Mouse (Mus musculus): ENCODE results near the gene Olfr1018. TPM values are rescaled to one million over a fixed set of nuclear protein-coding genes. Genes with fewer than 3 reads are reported as not detected.

Olfr1018 gene
- not detected in 2 replicates for polyA plus RNA-seq (2015; fragmentation: Nextera tagmentation; extraction: Ambion mirVana)

GRCm38 (mm10) chr2:85818179-85818578 is at the start of gene Olfr1018:
Gene Olfr1018 (plus strand): TSS chr2:85818479.
- no peak within 1 kb of the TSS for H3K4me3 ChIP-seq
- H3K4me2 ChIP-seq, result no peak within 1 kb of the TSS
- no peaks in the 10 kb centered on the region for H3K27me3 ChIP-seq (replicated peaks)
- ATAC-seq (ENCODE audit: extremely low read depth, insufficient number of reproducible peaks, low FRiP score, low TSS enrichment), result no peak
- no peak within 1 kb of the TSS for H3K27ac ChIP-seq (replicated peaks)
- H3K36me3 ChIP-seq, result no peaks in the 10 kb centered on the region
- no peaks in the 10 kb centered on the region for H3K4me1 ChIP-seq
- no peaks in the 10 kb centered on the region for H3K9me3 ChIP-seq
- no peak within 1 kb of the TSS for H3K9ac ChIP-seq

DNA sequence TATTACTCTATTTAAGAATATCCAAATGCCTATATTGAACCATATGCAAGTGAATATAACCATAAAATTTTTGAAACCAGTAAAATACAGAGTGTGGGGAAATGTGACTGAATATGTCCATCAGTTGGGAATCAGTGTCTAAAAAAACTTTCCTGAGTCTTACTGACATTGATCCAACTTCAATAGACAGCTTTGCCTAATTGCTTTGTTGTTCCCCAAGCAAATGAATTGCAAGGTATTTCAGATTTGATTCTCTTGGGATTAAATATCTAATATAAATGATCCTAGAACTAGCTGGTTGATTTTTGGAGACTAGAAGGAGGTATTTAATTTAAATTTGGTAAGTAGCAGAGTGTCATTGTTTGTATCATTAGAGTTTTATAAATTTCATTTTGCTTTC is 45.9 kb upstream of the Olfr1018 start, which contains the start of gene Olfr1014:
Gene Olfr1014, plus strand, starts transcription at position 301 of the 400 bp plus-strand sequence.
- Histone ChIP-seq H3K9me3 (no peaks in the 10 kb centered on the region), H3K4me2 (no peak within 1 kb of the TSS), H3K27ac (replicated peaks) (no peak within 1 kb of the TSS), H3K9ac (no peak within 1 kb of the TSS), H3K36me3 (no peaks in the 10 kb centered on the region), H3K4me1 (no peaks in the 10 kb centered on the region), H3K4me3 (no peak within 1 kb of the TSS), H3K27me3 (replicated peaks) (no peaks in the 10 kb centered on the region)
- ATAC-seq (ENCODE audit: extremely low read depth, insufficient number of reproducible peaks, low FRiP score, low TSS enrichment), result no peak

DNA sequence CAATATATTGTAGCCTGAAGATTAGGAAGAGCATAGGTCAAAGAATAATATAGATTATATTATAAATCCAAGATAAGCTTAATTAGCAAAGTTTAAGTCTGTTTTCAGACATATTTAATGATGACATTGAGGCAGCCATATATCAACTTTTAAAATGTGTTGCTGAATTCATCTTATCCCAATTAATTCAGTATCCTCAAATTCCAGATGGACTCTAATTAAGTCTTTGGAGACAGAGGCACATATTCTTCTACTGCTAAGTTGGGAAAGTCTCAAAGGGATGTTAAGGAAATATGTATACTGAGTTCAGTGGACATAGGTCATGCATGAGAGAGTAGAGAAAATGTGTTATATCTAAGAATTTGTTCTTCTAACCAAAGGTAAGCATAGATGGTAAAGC is 36.6 kb upstream of the Olfr1018 start, which contains the start of gene Olfr1015:
Gene Olfr1015, plus strand, starts transcription at position 301 of the 400 bp plus-strand sequence.
- H3K4me2 ChIP-seq, result no peak within 1 kb of the TSS
- H3K27me3 ChIP-seq (replicated peaks), result no peaks in the 10 kb centered on the region
- H3K9ac ChIP-seq, result no peak within 1 kb of the TSS
- no peak for ATAC-seq (ENCODE audit: extremely low read depth, insufficient number of reproducible peaks, low FRiP score, low TSS enrichment)
- H3K4me1 ChIP-seq, result no peaks in the 10 kb centered on the region
- no peak within 1 kb of the TSS for H3K4me3 ChIP-seq
- no peaks in the 10 kb centered on the region for H3K9me3 ChIP-seq
- no peaks in the 10 kb centered on the region for H3K36me3 ChIP-seq
- H3K27ac ChIP-seq (replicated peaks), result no peak within 1 kb of the TSS

GRCm38 (mm10) chr2:85792331-85792730 is 25.9 kb upstream of the Olfr1018 start:
- no peak overlapping the region for H3K27ac ChIP-seq (replicated peaks)
- H3K4me2 ChIP-seq, result no peak overlapping the region
- no peak for ATAC-seq (ENCODE audit: extremely low read depth, insufficient number of reproducible peaks, low FRiP score, low TSS enrichment)
- H3K27me3 ChIP-seq (replicated peaks), result no peaks in the 10 kb centered on the region
- 0 out of 2 replicates have a peak, but pooled peaks cover 4% of the 10 kb centered on the region for H3K9me3 ChIP-seq
- H3K9ac ChIP-seq, result no peak overlapping the region
- 51% methylated on average over 2 of the region's 2 CpGs for WGBS
- H3K36me3 ChIP-seq, result no peaks in the 10 kb centered on the region
- H3K4me1 ChIP-seq, result no peaks in the 10 kb centered on the region
- H3K4me3 ChIP-seq, result no peak overlapping the region

GRCm38 (mm10) chr2:85802444-85802843 is 15.8 kb upstream of the Olfr1018 start, which contains the start of gene Olfr1016:
Gene Olfr1016 (minus strand): TSS chr2:85802544.
- Histone ChIP-seq H3K4me3 (no peak within 1 kb of the TSS), H3K27me3 (replicated peaks) (no peaks in the 10 kb centered on the region), H3K4me2 (no peak within 1 kb of the TSS), H3K27ac (replicated peaks) (no peak within 1 kb of the TSS), H3K4me1 (no peaks in the 10 kb centered on the region), H3K9me3 (no peaks in the 10 kb centered on the region), H3K36me3 (no peaks in the 10 kb centered on the region), H3K9ac (no peak within 1 kb of the TSS)
- no peak for ATAC-seq (ENCODE audit: extremely low read depth, insufficient number of reproducible peaks, low FRiP score, low TSS enrichment)
- WGBS, result 81% methylated on average over 2 of the region's 2 CpGs

- Histone ChIP-seq H3K9ac (no peak overlapping the region), H3K27ac (replicated peaks) (no peak overlapping the region), H3K36me3 (no peaks in the 10 kb centered on the region), H3K4me1 (no peaks in the 10 kb centered on the region), H3K27me3 (replicated peaks) (no peaks in the 10 kb centered on the region), H3K4me3 (no peak overlapping the region), H3K9me3 (no peaks in the 10 kb centered on the region), H3K4me2 (no peak overlapping the region)
- 58% methylated on average over 4 of the region's 4 CpGs for WGBS
- ATAC-seq (ENCODE audit: extremely low read depth, insufficient number of reproducible peaks, low FRiP score, low TSS enrichment), result no peak
Measured at GRCm38 (mm10) chr2:85804501-85804900, 13.8 kb upstream of the Olfr1018 start.

DNA sequence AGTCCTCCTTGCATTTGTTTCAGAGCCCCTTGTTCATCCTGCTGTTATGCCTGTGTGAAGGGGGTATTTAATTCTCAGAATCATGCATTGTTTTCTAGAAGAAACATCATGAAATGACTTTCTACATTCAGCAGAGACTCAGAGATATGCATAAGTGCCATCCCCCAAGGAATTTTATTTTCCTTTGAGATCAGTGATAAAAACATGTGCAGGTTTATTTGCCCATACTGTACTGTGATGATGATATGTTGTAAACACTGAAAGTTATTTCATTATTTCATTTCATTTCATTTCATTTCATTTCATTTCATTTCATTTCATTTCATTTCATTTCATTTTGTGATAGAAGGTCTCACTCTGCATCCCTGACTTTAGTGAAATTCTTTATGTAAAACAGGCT is 27.1 kb downstream of the Olfr1018 start, which contains the start of gene Olfr1019:
Gene Olfr1019, minus strand, starts transcription at position 101 of the 400 bp plus-strand sequence.
- H3K9ac ChIP-seq, result no peak within 1 kb of the TSS
- no peak within 1 kb of the TSS for H3K4me3 ChIP-seq
- no peaks in the 10 kb centered on the region for H3K9me3 ChIP-seq
- H3K36me3 ChIP-seq, result no peaks in the 10 kb centered on the region
- no peak for ATAC-seq (ENCODE audit: extremely low read depth, insufficient number of reproducible peaks, low FRiP score, low TSS enrichment)
- no peak within 1 kb of the TSS for H3K27ac ChIP-seq (replicated peaks)
- no peaks in the 10 kb centered on the region for H3K4me1 ChIP-seq
- H3K27me3 ChIP-seq (replicated peaks), result no peaks in the 10 kb centered on the region
- H3K4me2 ChIP-seq, result no peak within 1 kb of the TSS

- WGBS, result 69% methylated on average over 1 of the region's 1 CpGs
- Histone ChIP-seq H3K9ac (no peak within 1 kb of the TSS), H3K36me3 (no peaks in the 10 kb centered on the region), H3K4me1 (no peaks in the 10 kb centered on the region), H3K4me2 (no peak within 1 kb of the TSS), H3K9me3 (no peaks in the 10 kb centered on the region), H3K27ac (replicated peaks) (no peak within 1 kb of the TSS), H3K27me3 (replicated peaks) (no peaks in the 10 kb centered on the region), H3K4me3 (no peak within 1 kb of the TSS)
- ATAC-seq (ENCODE audit: extremely low read depth, insufficient number of reproducible peaks, low FRiP score, low TSS enrichment), result no peak
Measured at GRCm38 (mm10) chr2:85846730-85847129, 28.5 kb downstream of the Olfr1018 start, which contains the start of gene Olfr1020. Gene Olfr1020 (plus strand): TSS chr2:85847030.

GRCm38 (mm10) chr2:85868294-85868693 is 50.0 kb downstream of the Olfr1018 start, which contains the start of gene Olfr1022:
Gene Olfr1022 (plus strand): TSS chr2:85868594.
- 35% methylated on average over 2 of the region's 2 CpGs for WGBS
- Histone ChIP-seq H3K9me3 (no peaks in the 10 kb centered on the region), H3K36me3 (no peaks in the 10 kb centered on the region), H3K4me1 (no peaks in the 10 kb centered on the region), H3K9ac (no peak within 1 kb of the TSS), H3K27me3 (replicated peaks) (no peaks in the 10 kb centered on the region), H3K27ac (replicated peaks) (no peak within 1 kb of the TSS), H3K4me2 (no peak within 1 kb of the TSS), H3K4me3 (no peak within 1 kb of the TSS)
- ATAC-seq (ENCODE audit: extremely low read depth, insufficient number of reproducible peaks, low FRiP score, low TSS enrichment), result no peak

Other genes with a start within 250 kb of the Olfr1018 start
- gene Olfr996, start 239.3 kb upstream of the Olfr1018 start, polyA plus RNA-seq (2015; fragmentation: Nextera tagmentation; extraction: Ambion mirVana), result not detected in 2 replicates
- gene Olfr998, start 229.5 kb upstream of the Olfr1018 start, polyA plus RNA-seq (2015; fragmentation: Nextera tagmentation; extraction: Ambion mirVana), result not detected in 2 replicates
- not detected in 2 replicates for gene Olfr1000, start 206.6 kb upstream of the Olfr1018 start, polyA plus RNA-seq (2015; fragmentation: Nextera tagmentation; extraction: Ambion mirVana)
- not detected in 2 replicates for gene Olfr1002, start 167.8 kb upstream of the Olfr1018 start, polyA plus RNA-seq (2015; fragmentation: Nextera tagmentation; extraction: Ambion mirVana)
- not detected in 2 replicates for gene Olfr154, start 154.0 kb upstream of the Olfr1018 start, polyA plus RNA-seq (2015; fragmentation: Nextera tagmentation; extraction: Ambion mirVana)
- gene Olfr1006, start 139.7 kb upstream of the Olfr1018 start, polyA plus RNA-seq (2015; fragmentation: Nextera tagmentation; extraction: Ambion mirVana), result not detected in 2 replicates
- gene Olfr1008, start 129.0 kb upstream of the Olfr1018 start, polyA plus RNA-seq (2015; fragmentation: Nextera tagmentation; extraction: Ambion mirVana), result not detected in 2 replicates
- not detected in 2 replicates for gene Olfr1009, start 103.1 kb upstream of the Olfr1018 start, polyA plus RNA-seq (2015; fragmentation: Nextera tagmentation; extraction: Ambion mirVana)
- gene Olfr1012, start 55.7 kb upstream of the Olfr1018 start, polyA plus RNA-seq (2015; fragmentation: Nextera tagmentation; extraction: Ambion mirVana), result not detected in 2 replicates
- not detected in 2 replicates for gene Olfr1013, start 51.4 kb upstream of the Olfr1018 start, polyA plus RNA-seq (2015; fragmentation: Nextera tagmentation; extraction: Ambion mirVana)
- gene Olfr1014, start 45.8 kb upstream of the Olfr1018 start, polyA plus RNA-seq (2015; fragmentation: Nextera tagmentation; extraction: Ambion mirVana), result not detected in 2 replicates
- not detected in 2 replicates for gene Olfr1015, start 36.5 kb upstream of the Olfr1018 start, polyA plus RNA-seq (2015; fragmentation: Nextera tagmentation; extraction: Ambion mirVana)
- not detected in 2 replicates for gene Olfr1016, start 15.9 kb upstream of the Olfr1018 start, polyA plus RNA-seq (2015; fragmentation: Nextera tagmentation; extraction: Ambion mirVana)
- not detected in 2 replicates for gene Olfr1019, start 27.0 kb downstream of the Olfr1018 start, polyA plus RNA-seq (2015; fragmentation: Nextera tagmentation; extraction: Ambion mirVana)
- gene Olfr1020, start 28.6 kb downstream of the Olfr1018 start, polyA plus RNA-seq (2015; fragmentation: Nextera tagmentation; extraction: Ambion mirVana), result not detected in 2 replicates
- gene Olfr1022, start 50.1 kb downstream of the Olfr1018 start, polyA plus RNA-seq (2015; fragmentation: Nextera tagmentation; extraction: Ambion mirVana), result not detected in 2 replicates
- not detected in 2 replicates for gene Olfr1023, start 67.2 kb downstream of the Olfr1018 start, polyA plus RNA-seq (2015; fragmentation: Nextera tagmentation; extraction: Ambion mirVana)
- not detected in 2 replicates for gene Olfr1024, start 86.6 kb downstream of the Olfr1018 start, polyA plus RNA-seq (2015; fragmentation: Nextera tagmentation; extraction: Ambion mirVana)
- not detected in 2 replicates for gene Olfr1025-ps1, start 96.7 kb downstream of the Olfr1018 start, polyA plus RNA-seq (2015; fragmentation: Nextera tagmentation; extraction: Ambion mirVana)
- not detected in 2 replicates for gene Olfr1026, start 103.1 kb downstream of the Olfr1018 start, polyA plus RNA-seq (2015; fragmentation: Nextera tagmentation; extraction: Ambion mirVana)
- gene Olfr1028, start 132.0 kb downstream of the Olfr1018 start, polyA plus RNA-seq (2015; fragmentation: Nextera tagmentation; extraction: Ambion mirVana), result not detected in 2 replicates
- gene Olfr1029, start 155.4 kb downstream of the Olfr1018 start, polyA plus RNA-seq (2015; fragmentation: Nextera tagmentation; extraction: Ambion mirVana), result not detected in 2 replicates
- gene Olfr1030, start 160.8 kb downstream of the Olfr1018 start, polyA plus RNA-seq (2015; fragmentation: Nextera tagmentation; extraction: Ambion mirVana), result not detected in 2 replicates
- not detected in 2 replicates for gene Olfr1031, start 171.8 kb downstream of the Olfr1018 start, polyA plus RNA-seq (2015; fragmentation: Nextera tagmentation; extraction: Ambion mirVana)
- gene Olfr1032, start 187.1 kb downstream of the Olfr1018 start, polyA plus RNA-seq (2015; fragmentation: Nextera tagmentation; extraction: Ambion mirVana), result not detected in 2 replicates
- gene Olfr1033, start 202.2 kb downstream of the Olfr1018 start, polyA plus RNA-seq (2015; fragmentation: Nextera tagmentation; extraction: Ambion mirVana), result 2.2 and 2.3 TPM in 2 replicates
- gene Olfr1034, start 227.4 kb downstream of the Olfr1018 start, polyA plus RNA-seq (2015; fragmentation: Nextera tagmentation; extraction: Ambion mirVana), result 0.13 TPM in 1 of 2 replicates, not detected in the other

Measured in heart, embryonic 13.5 days (tissue).